ENCODE assay signal across 8 mouse cellular contexts in the genomic region with DNA sequence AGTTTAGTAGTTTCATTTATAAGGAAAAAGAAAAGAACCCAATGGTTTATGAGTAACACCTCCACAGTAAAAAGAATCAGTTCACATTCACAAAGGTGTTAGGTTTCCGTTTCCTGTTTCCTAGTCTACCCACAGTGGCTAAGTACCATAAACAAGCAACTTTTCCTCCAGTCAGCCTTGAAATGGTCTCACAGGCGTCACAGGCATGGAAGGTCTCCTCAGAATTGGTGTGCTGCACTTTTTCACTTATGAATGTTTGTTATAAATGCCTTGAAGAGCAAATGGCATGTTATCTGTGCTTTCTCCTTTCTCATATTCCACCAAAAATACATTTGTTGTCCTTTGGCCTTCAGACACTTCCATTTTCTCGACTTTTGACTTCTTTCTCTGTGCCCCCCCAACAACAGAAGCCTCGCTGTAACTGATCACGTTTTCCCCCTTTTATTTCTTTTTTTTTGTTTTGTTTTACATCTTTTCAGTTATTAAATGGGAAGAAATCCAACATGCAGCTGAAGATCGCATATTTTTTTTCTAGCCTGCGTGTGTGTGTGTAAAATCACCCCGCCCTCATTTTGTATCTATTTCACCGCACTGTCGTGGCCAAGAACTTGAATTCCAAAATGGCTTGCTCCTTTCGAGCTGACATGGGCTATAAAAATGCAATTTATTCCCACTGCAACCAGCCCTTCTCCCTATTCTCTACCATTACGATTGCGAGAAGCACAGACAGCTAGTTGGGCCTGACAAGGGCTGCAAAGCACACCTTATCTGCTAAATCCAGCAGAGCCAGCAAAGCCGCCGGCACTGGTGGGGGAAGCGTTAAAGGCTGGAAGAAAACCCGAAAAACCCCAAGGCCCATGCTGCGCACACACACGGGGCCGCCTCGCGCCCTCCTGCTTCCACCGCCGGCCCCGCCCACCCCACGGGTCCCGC. TPM values are rescaled to one million over a fixed set of nuclear protein-coding genes. Genes with fewer than 3 reads are reported as not detected.
DNase-seq lines count a peak whose midpoint lies in the region; ATAC-seq lines count a peak whose summit lies in the region.

No protein-coding gene starts in this region.

- 4% methylated on average over 26 of the region's 27 CpGs for WGBS in kidney, embryonic 14.5 days
- WGBS in limb, embryonic 12.5 days, result 5% methylated on average over 27 of the region's 27 CpGs
- whole genome bisulfite sequencing in neural tube, embryonic 12.5 days, result 9% methylated on average over 27 of the region's 27 CpGs

- peak overlapping the region; percentile 94 for H3K4me3 ChIP-seq in kidney, embryonic 14.5 days (ENCODE audit: low read length)
- peak overlapping the region; percentile 82 for H3K4me3 ChIP-seq in brown adipose tissue, adult 24 weeks (ENCODE audit: insufficient read depth, low read depth, low read length)
- H3K4me3 ChIP-seq in limb, embryonic 12.5 days (replicated peaks), result peak overlapping the region; percentile 98
- peak overlapping the region; percentile 96 for H3K4me3 ChIP-seq in neural tube, embryonic 12.5 days

- no peak; the same call in 1 of the 2 replicates for ATAC-seq in kidney, embryonic 14.5 days (ENCODE audit: low FRiP score, low TSS enrichment)
- peak; percentile 95 for ATAC-seq in limb, embryonic 12.5 days (ENCODE audit: insufficient number of reproducible peaks, insufficient read depth, low FRiP score, low TSS enrichment, low read depth)
- ATAC-seq in neural tube, embryonic 12.5 days (ENCODE audit: low FRiP score, low read depth), result peak; percentile 93

- H3K4me1 ChIP-seq in kidney, embryonic 14.5 days (ENCODE audit: control insufficient read depth, insufficient read depth, low read length), result peaks cover 11% of the 10 kb centered on the region
- peaks cover 3% of the 10 kb centered on the region; the same call in 1 of the 2 replicates for H3K4me1 ChIP-seq in brown adipose tissue, adult 24 weeks (ENCODE audit: control insufficient read depth, insufficient read depth, insufficient read length, low read length)
- peaks cover 23% of the 10 kb centered on the region for H3K4me1 ChIP-seq in limb, embryonic 12.5 days (replicated peaks)
- peaks cover 9% of the 10 kb centered on the region; the same call in 1 of the 2 replicates for H3K4me1 ChIP-seq in neural tube, embryonic 12.5 days

- H3K27ac ChIP-seq in kidney, embryonic 14.5 days (ENCODE audit: low read depth, low read length), result peak overlapping the region; percentile 93
- peak overlapping the region; percentile 41 for H3K27ac ChIP-seq in brown adipose tissue, adult 24 weeks (replicated peaks; ENCODE audit: low read depth, low read length)
- H3K27ac ChIP-seq in limb, embryonic 12.5 days, result peak overlapping the region; percentile 96
- H3K27ac ChIP-seq in neural tube, embryonic 12.5 days, result peak overlapping the region; percentile 89

- peaks cover 9% of the 10 kb centered on the region; the same call in 1 of the 2 replicates for H3K36me3 ChIP-seq in kidney, embryonic 14.5 days (ENCODE audit: control insufficient read depth, insufficient read depth, low read length)
- peaks cover 6% of the 10 kb centered on the region; the same call in 1 of the 2 replicates for H3K36me3 ChIP-seq in limb, embryonic 12.5 days
- H3K36me3 ChIP-seq in neural tube, embryonic 12.5 days, result no peaks in the 10 kb centered on the region

- no peaks in the 10 kb centered on the region for H3K27me3 ChIP-seq in kidney, embryonic 14.5 days (ENCODE audit: control insufficient read depth, insufficient read depth, low read length)
- H3K27me3 ChIP-seq in limb, embryonic 12.5 days, result no peaks in the 10 kb centered on the region
- no peaks in the 10 kb centered on the region for H3K27me3 ChIP-seq in neural tube, embryonic 12.5 days (replicated peaks)

- no peaks in the 10 kb centered on the region for H3K9me3 ChIP-seq in kidney, embryonic 14.5 days (ENCODE audit: control insufficient read depth, low read length)
- H3K9me3 ChIP-seq in limb, embryonic 12.5 days, result no peaks in the 10 kb centered on the region
- no peaks in the 10 kb centered on the region for H3K9me3 ChIP-seq in neural tube, embryonic 12.5 days

- DNase-seq in kidney, postnatal 25 days, result no peak
- peak; percentile 6 to 68 for DNase-seq in CD8-positive naive resting alpha-beta T cell, adult 2 months (ENCODE audit: low read depth in 2 of 2, low spot score in 2 of 2)
- DNase-seq in frontal cortex, postnatal 25 days (ENCODE audit: low spot score in 2 of 2), result peak; percentile 57 to 68
- no peak for DNase-seq in right cerebral cortex, postnatal 25 days

- peak overlapping the region; percentile 50 for H3K4me2 ChIP-seq in kidney, embryonic 14.5 days (replicated peaks; ENCODE audit: low read depth, low read length)
- H3K4me2 ChIP-seq in limb, embryonic 12.5 days, result peak overlapping the region; percentile 67
- H3K4me2 ChIP-seq in neural tube, embryonic 12.5 days (replicated peaks), result peak overlapping the region; percentile 65

- H3K9ac ChIP-seq in kidney, embryonic 14.5 days (ENCODE audit: low read depth, low read length), result peak overlapping the region; percentile 56; the same call in 1 of the 2 replicates
- peak overlapping the region; percentile 61 for H3K9ac ChIP-seq in limb, embryonic 12.5 days (replicated peaks)
- peak overlapping the region; percentile 67 for H3K9ac ChIP-seq in neural tube, embryonic 12.5 days

RNA-seq across cellular contexts. Expression of gene Asf1a, which starts 0.5 kb away (rescaled TPM):
- 155 and 171 TPM in 2 replicates for polyA plus RNA-seq in kidney, embryonic 14.5 days (2014; fragmentation: Nextera tagmentation; extraction: Ambion mirVana)
- 22.6 and 41.9 TPM in 2 replicates for polyA plus RNA-seq in brown adipose tissue, adult 24 weeks (2012; ENCODE audit: insufficient read depth, insufficient read length, missing spikeins)
- polyA plus RNA-seq in limb, embryonic 12.5 days (2016; fragmentation: Nextera tagmentation; extraction: Ambion mirVana), result 170 and 172 TPM in 2 replicates
- 133 and 135 TPM in 2 replicates for polyA plus RNA-seq in neural tube, embryonic 12.5 days (2016; fragmentation: Nextera tagmentation; extraction: Ambion mirVana)

RNA-seq across cellular contexts. Expression of gene Mcm9, which starts 34.2 kb away (rescaled TPM):
- polyA plus RNA-seq in kidney, embryonic 14.5 days (2014; fragmentation: Nextera tagmentation; extraction: Ambion mirVana), result 9.4 and 18.8 TPM in 2 replicates
- 2.0 and 3.8 TPM in 2 replicates for polyA plus RNA-seq in brown adipose tissue, adult 24 weeks (2012; ENCODE audit: insufficient read depth, insufficient read length, missing spikeins)
- 14.5 and 15.4 TPM in 2 replicates for polyA plus RNA-seq in limb, embryonic 12.5 days (2016; fragmentation: Nextera tagmentation; extraction: Ambion mirVana)
- 11.9 and 13.4 TPM in 2 replicates for polyA plus RNA-seq in neural tube, embryonic 12.5 days (2016; fragmentation: Nextera tagmentation; extraction: Ambion mirVana)

Comparison
In these comparisons a context has a peak if more than half of its experiments do, and no peak if none do; other contexts are left out.
1. H3K27ac ChIP-seq: peak in every context shown above with its lines; median percentile 96 in limb, embryonic 12.5 days; 93 in kidney, embryonic 14.5 days; 89 in neural tube, embryonic 12.5 days; 41 in brown adipose tissue, adult 24 weeks.
2. DNase-seq: peak in CD8-positive naive resting alpha-beta T cell, adult 2 months (2 of 2) and frontal cortex, postnatal 25 days (2 of 2); none in kidney, postnatal 25 days (0 of 2) and right cerebral cortex, postnatal 25 days (single experiment).
3. Peak in every context shown above with its lines, with median percentiles within 50 percentile points of each other: H3K4me2 ChIP-seq, H3K4me3 ChIP-seq and H3K9ac ChIP-seq.